Mouse (Mus musculus) G1E (cell line): ENCODE results near the gene Rras2. TPM values are rescaled to one million over a fixed set of nuclear protein-coding genes. Genes with fewer than 3 reads are reported as not detected.

Experiments
- ATAC-seq: 2 replicates; pipeline ENCODE4 v1.8.0; 2016; ENCODE audit warnings: mild to moderate bottlenecking; ENCODE audit not compliant: insufficient number of reproducible peaks, poor library complexity, low FRiP score, severe bottlenecking; ENCODE audit errors: extremely low read depth
- DNase-seq: peaks from one replicate; pipeline ENCODE4 v3.0.0; 2012; ENCODE audit warnings: low spot score
- H3K27me3 ChIP-seq: 2 replicates; pipeline ENCODE4 v1.6.1; 2012; ENCODE audit warnings: mild to moderate bottlenecking, low read length, inconsistent platforms; ENCODE audit not compliant: insufficient read depth
- H3K36me3 ChIP-seq: replicated peaks from 2 replicates; pipeline ENCODE3; 2012; ENCODE audit warnings: mild to moderate bottlenecking, inconsistent platforms
- H3K4me1 ChIP-seq: 2 replicates; pipeline ENCODE4 v1.6.1; 2012; ENCODE audit warnings: low read depth, low read length, inconsistent platforms, mixed read lengths; ENCODE audit not compliant: insufficient read depth
- H3K4me3 ChIP-seq: 2 replicates; pipeline ENCODE4 v1.5.1; 2012; ENCODE audit warnings: low read depth, mild to moderate bottlenecking, inconsistent platforms, low read length, moderate library complexity, mixed read lengths
- H3K9me3 ChIP-seq: replicated peaks from 2 replicates; pipeline ENCODE4 v1.6.1; 2012; ENCODE audit warnings: inconsistent platforms
- CTCF ChIP-seq: IDR thresholded peaks from 2 replicates; pipeline ENCODE4 v1.5.1; 2012; ENCODE audit warnings: low read depth, low read length, inconsistent platforms, mixed read lengths
- GATA1 ChIP-seq: IDR thresholded peaks from 2 replicates; pipeline ENCODE4 v1.6.1; 2012; ENCODE audit warnings: borderline replicate concordance, low read length, inconsistent platforms, mixed read lengths
- GATA2 ChIP-seq: IDR thresholded peaks from 2 replicates; pipeline ENCODE4 v1.6.1; 2012; ENCODE audit warnings: low read depth, low read length, inconsistent platforms, borderline replicate concordance
- POLR2AphosphoS5 ChIP-seq: IDR thresholded peaks from 2 replicates; pipeline ENCODE4 v1.6.1; 2012; ENCODE audit warnings: low read depth, low read length, inconsistent platforms; ENCODE audit not compliant: insufficient replicate concordance
- TAL1 ChIP-seq: conservative IDR thresholded peaks from 2 replicates; pipeline ENCODE4 v1.6.1; 2012; ENCODE audit warnings: low read depth, low read length, inconsistent platforms, mixed read lengths
- polyA plus RNA-seq: library from polyadenylated mRNA; stranded (reverse); fragments of >175 nt; gene quantifications from 2 replicates; pipeline ENCODE4 v1.2.3, GENCODE M21; 2012
- total RNA-seq, 2 experiments: library from RNA; stranded (forward) in 1 of 2; stranded (reverse) in 1 of 2; fragments of 200-1000 nt in 1 of 2; fragments of >200 nt in 1 of 2; fragmentation: Nextera tagmentation in 1 of 2; gene quantifications; 2 replicates each; pipeline ENCODE4 v1.2.3; 2014 to 2017

Rras2 gene
- total and polyA plus RNA-seq, 3 experiments = 0.05 TPM; not detected in 2

DNA sequence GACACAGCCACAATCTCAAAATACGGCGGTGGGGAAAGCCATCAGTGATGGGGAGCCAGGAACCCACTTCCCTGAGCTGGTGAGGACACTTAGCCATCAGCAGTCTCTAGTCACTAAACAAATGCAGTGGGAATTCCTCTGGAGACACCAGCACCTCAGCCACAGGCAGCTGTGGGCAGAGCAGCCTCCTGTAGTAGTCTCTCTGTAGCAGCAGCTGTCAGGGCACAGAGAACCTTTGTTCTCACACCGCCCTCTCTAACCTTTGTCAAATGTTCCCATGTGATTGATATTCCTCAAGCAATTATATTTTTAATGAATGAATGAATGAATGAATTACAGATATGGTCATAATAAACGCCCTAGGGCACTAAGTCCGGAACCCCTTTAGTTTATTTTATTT, 46.2 kb downstream of the Rras2 start:
- no peak for DNase-seq
- Histone ChIP-seq H3K9me3 (no peaks in the 10 kb centered on the region), H3K4me3 (no peak overlapping the region), H3K4me1 (peaks cover 5% of the 10 kb centered on the region), H3K36me3 (no peaks in the 10 kb centered on the region), H3K27me3 (peaks cover 2% of the 10 kb centered on the region; the same call in 1 of the 2 replicates)
- no peak for ATAC-seq
- TF ChIP-seq CTCF = no peak
- TF ChIP-seq GATA2 = no peak
- TF ChIP-seq TAL1 = no peak
- no peak for TF ChIP-seq GATA1
- TF ChIP-seq POLR2AphosphoS5 = no peak

DNA sequence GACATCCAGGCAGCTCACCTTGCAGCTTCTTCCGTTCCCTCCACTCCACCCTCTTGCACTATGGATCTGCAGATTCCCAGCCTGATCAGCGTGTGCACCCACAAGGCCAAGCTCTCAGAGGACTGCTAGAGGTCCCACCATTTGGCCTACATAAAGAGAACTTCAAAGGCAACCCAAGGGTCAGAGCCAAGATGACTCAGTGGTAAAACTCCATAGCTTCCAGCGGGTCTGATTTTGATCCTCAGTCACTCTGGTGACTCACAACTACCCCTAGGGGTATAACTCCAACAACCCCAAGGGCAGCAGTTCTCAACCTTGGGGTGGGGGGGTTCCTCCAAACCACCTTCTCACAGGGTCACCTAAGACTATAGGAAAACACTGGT, 47.1 kb downstream of the Rras2 start:
- Histone ChIP-seq H3K36me3 (no peaks in the 10 kb centered on the region), H3K4me3 (no peak overlapping the region), H3K9me3 (no peaks in the 10 kb centered on the region), H3K4me1 (peaks cover 5% of the 10 kb centered on the region), H3K27me3 (peaks cover under 1% of the 10 kb centered on the region; the same call in 1 of the 2 replicates)
- DNase-seq = no peak
- no peak for ATAC-seq
- TF ChIP-seq CTCF = no peak
- no peak for TF ChIP-seq TAL1
- no peak for TF ChIP-seq GATA2
- TF ChIP-seq POLR2AphosphoS5 = no peak
- no peak for TF ChIP-seq GATA1

DNA sequence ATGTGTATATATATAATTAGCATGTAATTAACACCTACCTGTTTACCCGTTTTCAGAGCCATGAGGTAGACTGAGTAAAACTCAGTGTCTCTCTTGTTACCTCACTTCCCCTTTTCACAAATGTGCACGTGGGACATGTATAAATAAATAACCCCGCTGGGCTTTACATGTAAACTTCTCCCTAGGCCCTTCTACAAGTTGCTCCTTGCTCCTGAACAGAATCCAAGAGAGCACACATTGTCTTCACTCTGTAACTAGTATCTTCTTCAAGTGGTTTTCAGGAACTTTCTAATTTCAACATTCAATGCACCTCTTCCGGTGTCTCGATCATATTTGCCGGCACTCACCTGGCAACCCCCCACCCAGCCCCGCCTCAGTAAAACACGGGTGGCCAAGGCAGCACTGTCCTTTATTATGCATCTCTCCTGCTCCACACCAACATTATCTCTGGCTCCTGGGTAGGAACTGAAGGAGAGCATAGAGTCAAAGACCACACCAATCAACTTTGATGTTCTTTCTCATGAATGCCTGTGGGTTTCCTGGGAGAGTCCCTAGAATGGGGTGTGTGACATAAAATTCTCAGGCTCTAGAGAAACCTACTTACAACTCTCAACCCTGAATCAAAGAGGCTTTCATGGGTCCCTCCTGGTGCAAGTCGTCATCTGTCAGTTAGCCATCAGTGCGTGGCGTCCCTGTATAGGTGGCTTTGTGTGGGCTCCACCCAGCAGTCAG, 47.7 kb downstream of the Rras2 start:
- ATAC-seq (no peak), DNase-seq (no peak)
- Histone ChIP-seq H3K9me3 (no peaks in the 10 kb centered on the region), H3K4me3 (no peak overlapping the region), H3K4me1 (peaks cover 5% of the 10 kb centered on the region), H3K36me3 (no peaks in the 10 kb centered on the region), H3K27me3 (peaks cover 3% of the 10 kb centered on the region; the same call in 1 of the 2 replicates)
- TF ChIP-seq GATA2 (no peak), POLR2AphosphoS5 (no peak), TAL1 (no peak), GATA1 (no peak), CTCF (no peak)

DNA sequence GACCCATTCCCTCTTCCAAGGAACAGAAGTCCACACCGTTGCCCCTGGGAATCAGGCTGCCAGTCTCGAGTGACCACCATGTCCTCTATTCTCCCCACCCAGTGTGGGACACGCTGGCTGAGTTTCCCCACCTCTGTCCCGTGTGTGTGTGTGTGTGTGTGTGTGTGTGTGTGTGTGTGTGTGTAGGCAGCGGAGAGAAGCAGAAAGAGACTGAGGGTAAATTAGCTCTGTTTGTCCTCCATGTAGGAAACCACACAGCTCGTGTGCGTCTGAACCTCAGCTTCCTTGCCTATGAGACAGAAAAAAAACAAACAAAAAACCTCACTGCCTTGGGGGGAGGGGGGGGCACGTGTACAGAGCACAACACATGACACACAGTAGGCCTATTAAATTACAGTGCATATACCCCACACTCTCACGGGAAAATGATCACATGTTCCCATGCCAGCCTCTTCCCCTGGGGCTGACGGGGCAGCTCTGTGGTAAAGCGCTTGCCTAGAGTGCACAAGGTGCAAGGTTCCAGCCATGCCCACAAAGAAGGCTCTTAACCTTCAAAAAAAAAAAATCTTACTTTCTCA, 48.5 kb downstream of the Rras2 start:
- Histone ChIP-seq H3K4me3 (no peak overlapping the region), H3K36me3 (no peaks in the 10 kb centered on the region), H3K4me1 (peaks cover 5% of the 10 kb centered on the region), H3K9me3 (no peaks in the 10 kb centered on the region), H3K27me3 (peaks cover 3% of the 10 kb centered on the region; the same call in 1 of the 2 replicates)
- DNase-seq (no peak), ATAC-seq (no peak)
- TF ChIP-seq CTCF (no peak), GATA2 (no peak), POLR2AphosphoS5 (no peak), TAL1 (no peak), GATA1 (no peak)

DNA sequence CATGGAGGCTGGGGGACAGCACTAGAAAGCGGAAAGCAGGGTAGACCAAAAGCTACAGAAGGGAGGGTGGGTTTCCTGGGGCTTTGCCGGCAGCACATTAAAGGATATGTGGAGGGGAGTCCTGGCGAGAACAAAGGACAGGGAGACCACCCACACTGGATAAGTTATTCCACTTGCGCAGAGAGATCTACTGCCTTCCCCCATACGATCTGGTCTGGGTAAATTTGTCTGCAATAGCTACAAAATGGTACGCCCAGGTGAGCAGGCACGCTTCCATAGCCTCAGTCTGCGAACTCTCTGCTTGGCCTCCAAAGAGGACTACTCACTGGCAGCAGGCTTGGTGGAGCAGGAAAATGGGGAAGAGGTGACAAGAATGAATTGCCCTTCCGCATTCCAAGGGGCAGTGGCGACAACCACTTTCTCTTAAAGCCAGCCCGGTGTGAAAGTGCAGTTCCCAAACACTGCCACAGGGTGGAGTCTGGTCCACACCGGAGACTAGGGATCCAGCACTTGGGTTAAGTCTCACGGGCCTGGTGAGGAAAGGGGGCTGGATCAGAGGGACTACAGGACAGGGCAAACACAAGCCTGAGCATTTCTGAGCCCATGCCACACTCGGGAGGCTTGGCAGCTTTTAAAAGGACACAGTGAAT, 50.9 kb downstream of the Rras2 start:
- Histone ChIP-seq H3K4me1 (peaks cover 5% of the 10 kb centered on the region), H3K36me3 (no peaks in the 10 kb centered on the region), H3K4me3 (no peak overlapping the region; the same call in 1 of the 2 replicates), H3K9me3 (no peaks in the 10 kb centered on the region), H3K27me3 (peaks cover 3% of the 10 kb centered on the region; the same call in 1 of the 2 replicates)
- ATAC-seq (peak; percentile 63; the same call in 1 of the 2 replicates), DNase-seq (peak; percentile 70)
- peak; percentile 78 for TF ChIP-seq CTCF
- TF ChIP-seq GATA2 = no peak

DNA sequence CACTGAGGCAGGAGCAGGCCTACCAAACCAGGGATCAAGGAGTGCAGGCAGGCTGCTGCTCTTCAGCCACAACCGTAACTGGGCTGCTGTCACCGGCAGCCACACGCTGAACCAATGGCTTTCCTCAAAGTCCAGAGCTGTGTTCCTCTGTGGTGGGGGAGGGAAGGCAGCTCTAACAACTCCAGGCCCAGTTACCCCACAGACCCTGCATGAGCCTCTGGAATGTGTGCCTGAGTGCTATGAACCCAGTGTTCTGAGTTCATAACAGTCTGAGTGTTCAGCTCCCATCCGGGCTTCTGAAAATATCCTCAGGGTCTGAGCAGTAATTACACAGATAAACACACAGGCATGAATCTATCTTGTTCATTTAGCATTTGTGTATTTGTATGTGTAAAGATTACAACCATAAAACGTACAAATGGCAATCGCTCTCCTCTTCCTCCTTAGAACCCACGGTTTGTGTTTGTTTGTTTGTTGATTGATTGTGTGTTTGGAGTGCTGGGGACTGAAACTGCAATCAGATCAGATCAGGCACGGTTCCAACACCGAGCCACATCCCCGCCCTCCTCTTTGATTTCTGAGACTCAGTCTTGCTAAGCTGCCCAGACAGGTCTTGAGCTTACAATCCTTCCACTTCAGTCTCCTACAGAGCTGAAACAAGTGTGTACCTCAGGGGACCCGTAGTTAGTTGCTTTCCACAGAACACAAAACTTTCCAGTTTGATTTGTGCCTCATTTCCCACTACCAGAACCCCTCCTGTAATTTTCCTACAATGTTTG, 52.0 kb downstream of the Rras2 start:
- DNase-seq (no peak), ATAC-seq (no peak)
- Histone ChIP-seq H3K27me3 (peaks cover 3% of the 10 kb centered on the region; the same call in 1 of the 2 replicates), H3K9me3 (no peaks in the 10 kb centered on the region), H3K4me1 (peaks cover 5% of the 10 kb centered on the region), H3K4me3 (no peak overlapping the region), H3K36me3 (no peaks in the 10 kb centered on the region)
- TF ChIP-seq POLR2AphosphoS5 = no peak
- no peak for TF ChIP-seq GATA1
- TF ChIP-seq GATA2 = no peak
- no peak for TF ChIP-seq TAL1
- TF ChIP-seq CTCF = no peak
